Mouse (Mus musculus): Measurements from ENCODE around the gene C5ar2. TPM values are rescaled to one million over a fixed set of nuclear protein-coding genes. Genes with fewer than 3 reads are reported as not detected.
"Not testable (repeated sequence)": the region's sequence is repeated elsewhere in the genome, so short reads cannot be mapped to it uniquely, and the experiment has no call there.

C5ar2 gene
- polyA plus RNA-seq, 2 experiments = 0.33 to 0.56 TPM

GRCm38 (mm10) chr7:16261097-16261496 is 17.1 kb upstream of the C5ar2 start:
- Histone ChIP-seq H3K9ac (replicated peaks) (no peak overlapping the region), H3K4me3 (ENCODE audit: insufficient read depth in 1 of 2, low read depth in 2 of 2, low read length in 2 of 2) (no peak overlapping the region), H3K9me3 (ENCODE audit: control insufficient read depth, low read length) (no peaks in the 10 kb centered on the region), H3K27ac (no peak overlapping the region), H3K36me3 (replicated peaks; ENCODE audit: control insufficient read depth, insufficient read depth, low read depth) (no peaks in the 10 kb centered on the region), H3K4me2 (ENCODE audit: low read depth) (no peak overlapping the region), H3K4me1 (replicated peaks; ENCODE audit: control insufficient read depth in 2 of 2, insufficient read depth in 2 of 2, low read length in 1 of 2) (no peaks in the 10 kb centered on the region), H3K27me3 (ENCODE audit: control insufficient read depth, insufficient read depth, low read length) (no peaks in the 10 kb centered on the region)
- TF ChIP-seq EP300 (IDR thresholded peaks at IDR 0.05; ENCODE audit: low read depth) (no peak), CTCF (IDR thresholded peaks at IDR 0.05; ENCODE audit: low read depth) (no peak)
- 19% methylated on average over 1 of the region's 1 CpGs for WGBS (ENCODE audit: insufficient replicate concordance)
- DNase-seq (ENCODE audit: low read depth in 3 of 3, low spot score in 3 of 3) = no peak
- no peak for ATAC-seq (ENCODE audit: insufficient read depth)

GRCm38 (mm10) chr7:16259110-16259590 is 15.2 kb upstream of the C5ar2 start, which contains the start of gene C5ar1:
C5ar1 (minus strand) TSS chr7:16259540.
- no peak within 1 kb of the TSS for H3K27ac ChIP-seq
- DNase-seq (ENCODE audit: low read depth in 3 of 3, low spot score in 3 of 3) (no peak), ATAC-seq (ENCODE audit: insufficient read depth) (no peak)
- no peaks in the 10 kb centered on the region for H3K9me3 ChIP-seq (ENCODE audit: control insufficient read depth, low read length)
- no peak within 1 kb of the TSS for H3K4me2 ChIP-seq (ENCODE audit: low read depth)
- H3K9ac ChIP-seq (replicated peaks) = no peak within 1 kb of the TSS
- WGBS (ENCODE audit: insufficient replicate concordance) = 37% methylated on average over 5 of the region's 5 CpGs
- H3K36me3 ChIP-seq (replicated peaks; ENCODE audit: control insufficient read depth, insufficient read depth, low read depth) = no peaks in the 10 kb centered on the region
- no peak for TF ChIP-seq EP300 (IDR thresholded peaks at IDR 0.05; ENCODE audit: low read depth)
- no peak for TF ChIP-seq CTCF (IDR thresholded peaks at IDR 0.05; ENCODE audit: low read depth)
- H3K27me3 ChIP-seq (ENCODE audit: control insufficient read depth, insufficient read depth, low read length) = no peaks in the 10 kb centered on the region
- H3K4me1 ChIP-seq (replicated peaks; ENCODE audit: control insufficient read depth in 2 of 2, insufficient read depth in 2 of 2, low read length in 1 of 2) = no peaks in the 10 kb centered on the region
- H3K4me3 ChIP-seq (ENCODE audit: insufficient read depth in 1 of 2, low read depth in 2 of 2, low read length in 2 of 2) = no peak within 1 kb of the TSS

GRCm38 (mm10) chr7:16257830-16258229 is 13.9 kb upstream of the C5ar2 start:
- Histone ChIP-seq H3K27ac (no peak overlapping the region), H3K9ac (replicated peaks) (no peak overlapping the region), H3K4me3 (ENCODE audit: insufficient read depth in 1 of 2, low read depth in 2 of 2, low read length in 2 of 2) (no peak overlapping the region), H3K36me3 (replicated peaks; ENCODE audit: control insufficient read depth, insufficient read depth, low read depth) (no peaks in the 10 kb centered on the region), H3K9me3 (ENCODE audit: control insufficient read depth, low read length) (no peaks in the 10 kb centered on the region), H3K4me2 (ENCODE audit: low read depth) (no peak overlapping the region), H3K4me1 (replicated peaks; ENCODE audit: control insufficient read depth in 2 of 2, insufficient read depth in 2 of 2, low read length in 1 of 2) (no peaks in the 10 kb centered on the region), H3K27me3 (ENCODE audit: control insufficient read depth, insufficient read depth, low read length) (no peaks in the 10 kb centered on the region)
- TF ChIP-seq EP300 (IDR thresholded peaks at IDR 0.05; ENCODE audit: low read depth) = no peak
- TF ChIP-seq CTCF (IDR thresholded peaks at IDR 0.05; ENCODE audit: low read depth) = no peak
- WGBS (ENCODE audit: insufficient replicate concordance) = 54% methylated on average over 11 of the region's 11 CpGs
- ATAC-seq (ENCODE audit: insufficient read depth) (no peak), DNase-seq (ENCODE audit: low read depth in 3 of 3, low spot score in 3 of 3) (no peak)

GRCm38 (mm10) chr7:16255963-16256362 is 12.0 kb upstream of the C5ar2 start:
- not testable (repeated sequence) for H3K9me3 ChIP-seq (ENCODE audit: control insufficient read depth, low read length); H3K27ac ChIP-seq; H3K4me3 ChIP-seq (ENCODE audit: insufficient read depth in 1 of 2, low read depth in 2 of 2, low read length in 2 of 2); H3K36me3 ChIP-seq (replicated peaks; ENCODE audit: control insufficient read depth, insufficient read depth, low read depth); DNase-seq (ENCODE audit: low read depth in 3 of 3, low spot score in 3 of 3); ATAC-seq (ENCODE audit: insufficient read depth); H3K9ac ChIP-seq (replicated peaks); H3K4me2 ChIP-seq (ENCODE audit: low read depth); H3K4me1 ChIP-seq (replicated peaks; ENCODE audit: control insufficient read depth in 2 of 2, insufficient read depth in 2 of 2, low read length in 1 of 2); H3K27me3 ChIP-seq (ENCODE audit: control insufficient read depth, insufficient read depth, low read length)
- 68% methylated on average over 4 of the region's 4 CpGs for WGBS (ENCODE audit: insufficient replicate concordance)

GRCm38 (mm10) chr7:16254195-16254594 is 10.2 kb upstream of the C5ar2 start:
- 17% methylated on average over 4 of the region's 4 CpGs for WGBS (ENCODE audit: insufficient replicate concordance)
- no peak overlapping the region for H3K9ac ChIP-seq (replicated peaks)
- H3K36me3 ChIP-seq (replicated peaks; ENCODE audit: control insufficient read depth, insufficient read depth, low read depth) = no peaks in the 10 kb centered on the region
- no peak overlapping the region for H3K4me2 ChIP-seq (ENCODE audit: low read depth)
- TF ChIP-seq EP300 (IDR thresholded peaks at IDR 0.05; ENCODE audit: low read depth) (no peak), CTCF (IDR thresholded peaks at IDR 0.05; ENCODE audit: low read depth) (no peak)
- H3K9me3 ChIP-seq (ENCODE audit: control insufficient read depth, low read length) = no peaks in the 10 kb centered on the region
- no peak overlapping the region for H3K4me3 ChIP-seq (ENCODE audit: insufficient read depth in 1 of 2, low read depth in 2 of 2, low read length in 2 of 2)
- no peaks in the 10 kb centered on the region for H3K27me3 ChIP-seq (ENCODE audit: control insufficient read depth, insufficient read depth, low read length)
- peaks cover 0 to 5% of the 10 kb centered on the region in 2 experiments; a peak in 1 of 4 replicates for H3K4me1 ChIP-seq (replicated peaks; ENCODE audit: control insufficient read depth in 2 of 2, insufficient read depth in 2 of 2, low read length in 1 of 2)
- ATAC-seq (ENCODE audit: insufficient read depth) (no peak), DNase-seq (ENCODE audit: low read depth in 3 of 3, low spot score in 3 of 3) (no peak)
- H3K27ac ChIP-seq = no peak overlapping the region
